Mouse (Mus musculus) neural tube, embryonic 14.5 days (tissue): ENCODE measurements around the gene Axdnd1. TPM values are rescaled to one million over a fixed set of nuclear protein-coding genes. Genes with fewer than 3 reads are reported as not detected.

ENCODE experiments used
- ATAC-seq: fragments of 200-750 bp; cut with Nextera tagmentation; 2 replicates; pipeline ENCODE4 v1.8.0; 2017; ENCODE audit warnings: low read depth, mild to moderate bottlenecking, moderate TSS enrichment, moderate library complexity
- H3K27ac ChIP-seq: fragments of 300-500 bp; sonication (generic); 2 replicates; pipeline ENCODE4 v1.5.1; 2014; ENCODE audit warnings: low read depth, mild to moderate bottlenecking, control low read depth, low read length, moderate library complexity, mixed read lengths
- H3K27me3 ChIP-seq: fragments of 300-500 bp; sonication (generic); 2 replicates; pipeline ENCODE4 v1.6.1; 2014; ENCODE audit warnings: low read length; ENCODE audit not compliant: control insufficient read depth, insufficient read depth
- H3K36me3 ChIP-seq: fragments of 300-500 bp; sonication (generic); 2 replicates; pipeline ENCODE4 v1.6.1; 2014; ENCODE audit warnings: low read length, mixed read lengths; ENCODE audit not compliant: control insufficient read depth, insufficient read depth
- H3K4me1 ChIP-seq: fragments of 300-500 bp; sonication (generic); 2 replicates; pipeline ENCODE4 v1.6.1; 2014; ENCODE audit warnings: low read length; ENCODE audit not compliant: control insufficient read depth, insufficient read depth
- H3K4me2 ChIP-seq: fragments of 300-500 bp; sonication (generic); 2 replicates; pipeline ENCODE4 v1.6.1; 2014; ENCODE audit warnings: mild to moderate bottlenecking, low read depth, low read length, control low read depth
- H3K4me3 ChIP-seq: fragments of 300-500 bp; sonication (generic); 2 replicates; pipeline ENCODE4 v1.5.1; 2014; ENCODE audit warnings: low read depth, low read length, control low read depth, mixed read lengths
- H3K9ac ChIP-seq: fragments of 300-500 bp; sonication (generic); replicated peaks from 2 replicates; pipeline ENCODE4 v1.6.1; 2014; ENCODE audit warnings: low read depth, mild to moderate bottlenecking, control low read depth, low read length, mixed read lengths
- H3K9me3 ChIP-seq: fragments of 300-500 bp; sonication (generic); 2 replicates; pipeline ENCODE4 v1.6.1; 2016; ENCODE audit warnings: low read length; ENCODE audit not compliant: control insufficient read depth
- WGBS: fragments of 180-500 bp; shearing (Covaris S2); extraction: QIAGEN DNeasy Blood & Tissue Kit; methylation state at CpG from one replicate; pipeline ENCODE4 v1.1.7; 2014; 5-methylcytosine and 5-hydroxymethylcytosine counted together
- polyA plus RNA-seq: library from polyadenylated mRNA; unstranded; fragments of >200 nt; fragmentation: Nextera tagmentation; extraction: Ambion mirVana; gene quantifications from 2 replicates; pipeline ENCODE4 v1.2.1, GENCODE M21; 2014

Axdnd1 gene
- polyA plus RNA-seq, 1 experiment from 2014 or later: 0.35 TPM

DNA sequence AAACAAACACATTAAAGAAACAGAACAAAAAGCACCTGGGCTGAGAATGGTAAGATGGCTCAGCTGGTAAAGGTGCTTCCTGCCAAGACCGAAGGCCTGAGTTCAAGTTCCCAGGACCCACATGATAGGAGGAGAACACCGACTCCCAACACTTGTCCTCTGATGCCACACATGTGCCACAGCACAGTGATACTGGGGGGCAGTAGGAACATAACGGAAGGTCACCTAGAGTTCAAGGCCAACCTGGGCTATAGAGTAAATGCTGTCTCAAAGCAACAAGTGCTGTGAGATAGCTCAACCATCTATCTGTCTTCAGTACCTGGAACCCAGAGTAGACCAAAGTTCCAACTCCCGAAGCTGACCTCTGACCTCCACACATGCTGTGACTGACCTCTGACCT is 39.3 kb upstream of the Axdnd1 start:
- H3K4me1 ChIP-seq: no peaks in the 10 kb centered on the region
- no peaks in the 10 kb centered on the region for H3K36me3 ChIP-seq
- H3K9ac ChIP-seq: no peak overlapping the region
- H3K9me3 ChIP-seq: no peaks in the 10 kb centered on the region
- 98% methylated on average over 4 of the region's 4 CpGs for WGBS
- no peak overlapping the region for H3K27ac ChIP-seq
- no peak for ATAC-seq
- H3K4me2 ChIP-seq: no peak overlapping the region
- H3K4me3 ChIP-seq: no peak overlapping the region
- H3K27me3 ChIP-seq: no peaks in the 10 kb centered on the region

DNA sequence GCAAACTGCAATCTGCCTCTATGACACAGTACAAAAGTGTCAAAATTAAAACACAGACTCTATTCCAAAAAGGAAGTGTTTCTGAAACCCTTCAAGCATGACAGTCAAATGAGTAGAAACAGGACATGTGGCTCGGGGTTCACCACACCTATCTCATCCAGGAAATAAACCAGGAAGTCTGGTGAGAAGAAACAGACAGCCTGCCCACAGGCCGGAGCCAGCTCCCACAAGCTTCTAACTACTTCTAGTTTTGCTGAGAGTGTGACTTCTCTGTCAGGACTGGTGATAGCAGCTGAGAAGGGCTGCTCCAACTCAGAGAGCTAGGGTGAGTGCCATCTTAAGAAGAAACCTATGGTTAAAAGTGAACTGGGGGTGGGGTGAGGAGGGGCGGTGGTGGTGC is 38.7 kb upstream of the Axdnd1 start:
- no peak for ATAC-seq
- Histone ChIP-seq H3K9me3 (no peaks in the 10 kb centered on the region), H3K4me1 (no peaks in the 10 kb centered on the region), H3K36me3 (no peaks in the 10 kb centered on the region), H3K27ac (no peak overlapping the region), H3K9ac (no peak overlapping the region), H3K4me2 (no peak overlapping the region), H3K4me3 (no peak overlapping the region), H3K27me3 (no peaks in the 10 kb centered on the region)
- WGBS: 88% methylated on average over 3 of the region's 3 CpGs

DNA sequence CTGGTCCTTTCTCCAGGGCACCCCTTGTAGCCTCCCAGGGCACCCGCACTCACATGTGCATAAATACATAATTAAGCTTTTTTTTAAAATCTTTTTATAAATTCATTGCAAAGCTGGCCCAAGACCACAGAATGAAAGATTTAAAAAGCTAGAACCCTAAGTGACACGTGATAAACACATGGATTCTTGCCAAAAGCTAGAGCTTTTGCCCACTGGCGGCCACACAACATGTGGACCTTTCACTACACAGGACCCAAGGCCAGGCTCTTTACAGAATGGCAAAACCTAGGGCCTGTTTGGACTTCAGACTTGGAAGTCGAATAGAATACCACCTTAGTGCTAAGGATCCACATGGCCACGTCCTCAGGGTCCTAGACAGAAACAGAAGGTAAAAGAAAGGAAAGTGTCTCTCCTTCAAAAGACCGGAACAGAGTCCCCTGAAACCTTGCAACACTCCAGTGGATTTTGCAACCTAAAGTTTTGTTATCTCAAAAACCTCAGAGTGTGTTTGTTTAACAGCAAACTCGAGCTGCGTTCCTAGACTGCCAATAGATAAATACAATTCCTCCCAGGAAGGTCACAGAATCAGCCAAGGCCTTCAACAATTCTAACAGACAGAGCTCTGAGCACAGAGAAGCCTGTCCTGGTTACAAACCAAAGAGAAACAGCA is 37.6 kb upstream of the Axdnd1 start:
- Histone ChIP-seq H3K4me2 (no peak overlapping the region), H3K27ac (no peak overlapping the region), H3K9me3 (no peaks in the 10 kb centered on the region), H3K36me3 (no peaks in the 10 kb centered on the region), H3K4me1 (no peaks in the 10 kb centered on the region), H3K9ac (no peak overlapping the region), H3K4me3 (no peak overlapping the region), H3K27me3 (no peaks in the 10 kb centered on the region)
- 85% methylated on average over 8 of the region's 8 CpGs for WGBS
- no peak for ATAC-seq

DNA sequence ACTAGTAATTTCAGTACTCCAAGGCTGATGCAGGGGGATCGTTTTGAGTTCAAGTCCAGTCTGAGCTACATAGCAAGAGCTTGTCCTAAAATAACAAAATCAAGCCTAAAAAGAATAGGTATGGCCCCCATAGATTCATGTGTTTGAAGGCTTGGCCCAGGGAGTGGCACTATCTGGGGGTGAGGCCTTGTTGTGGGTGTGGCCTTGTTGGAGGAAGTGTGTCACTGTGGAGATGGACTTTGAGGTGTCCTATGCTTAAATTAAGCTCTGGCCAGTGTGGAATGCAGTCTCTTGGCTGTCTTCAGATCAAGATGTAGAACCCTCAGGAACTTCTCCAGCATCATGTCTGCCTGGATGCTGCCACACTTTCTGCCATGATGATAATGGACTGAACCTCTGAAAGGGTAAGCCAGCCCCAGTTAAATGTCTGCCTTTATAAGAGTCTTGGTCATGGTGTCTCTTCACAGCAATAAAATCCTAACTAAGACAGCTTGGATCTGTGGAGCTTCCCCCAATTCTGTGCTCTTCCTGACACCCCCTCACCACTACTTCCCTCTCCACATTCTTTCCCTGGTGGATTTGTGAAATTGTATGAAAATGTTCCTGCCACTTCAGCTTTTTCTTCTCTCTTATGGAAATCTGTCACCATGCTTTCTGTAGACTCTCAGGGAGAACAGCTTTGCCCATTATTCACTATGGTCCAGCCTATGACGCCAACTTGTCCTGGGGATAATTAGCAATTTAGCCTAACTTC is 34.2 kb upstream of the Axdnd1 start:
- H3K4me1 ChIP-seq: no peaks in the 10 kb centered on the region
- WGBS: 92% methylated on average over 2 of the region's 2 CpGs
- no peak overlapping the region for H3K4me3 ChIP-seq
- H3K9ac ChIP-seq: no peak overlapping the region
- ATAC-seq: no peak
- H3K27ac ChIP-seq: no peak overlapping the region
- H3K9me3 ChIP-seq: no peaks in the 10 kb centered on the region
- no peaks in the 10 kb centered on the region for H3K27me3 ChIP-seq
- H3K4me2 ChIP-seq: no peak overlapping the region
- no peaks in the 10 kb centered on the region for H3K36me3 ChIP-seq

DNA sequence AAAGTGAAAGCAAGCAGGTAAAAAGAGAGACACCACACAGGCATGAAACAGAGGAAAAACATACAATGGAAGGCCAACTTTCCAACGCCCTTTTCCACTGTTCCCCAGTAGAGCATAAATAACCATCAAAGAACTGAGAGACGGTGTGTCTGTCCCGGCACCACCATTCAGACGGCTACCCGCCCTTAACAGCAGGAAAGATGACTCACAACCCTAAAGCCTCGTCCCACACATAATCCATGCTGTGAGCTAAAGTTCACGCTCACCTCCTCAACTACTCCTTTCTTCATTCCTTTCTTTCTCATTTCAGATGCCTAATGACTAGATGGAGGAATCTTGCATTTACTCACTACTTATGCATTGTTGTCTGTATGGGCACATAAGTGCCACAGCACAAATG is 33.4 kb upstream of the Axdnd1 start:
- Histone ChIP-seq H3K27me3 (no peaks in the 10 kb centered on the region), H3K4me3 (no peak overlapping the region), H3K36me3 (no peaks in the 10 kb centered on the region), H3K27ac (no peak overlapping the region), H3K9me3 (no peaks in the 10 kb centered on the region), H3K4me2 (no peak overlapping the region), H3K9ac (no peak overlapping the region), H3K4me1 (no peaks in the 10 kb centered on the region)
- WGBS: 45% methylated on average over 7 of the region's 7 CpGs
- no peak for ATAC-seq

DNA sequence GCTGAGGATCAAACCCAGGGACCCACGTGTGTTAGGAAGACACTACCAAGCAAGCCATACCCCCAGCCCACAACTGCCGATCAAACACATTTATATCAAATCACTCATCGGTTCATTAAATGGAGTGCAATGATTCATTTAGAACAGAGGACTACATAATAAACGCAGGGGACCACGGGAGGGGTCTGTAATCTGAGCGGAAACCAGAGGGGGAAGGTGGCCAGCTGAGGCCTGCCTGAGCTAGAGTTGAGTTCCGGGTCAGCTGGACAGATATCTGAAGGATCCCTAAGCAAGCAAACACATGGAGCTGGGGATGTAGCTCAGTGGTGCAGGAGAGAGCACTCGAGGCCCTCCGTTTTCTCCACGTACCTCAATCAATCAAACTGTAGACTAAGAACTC is 32.9 kb upstream of the Axdnd1 start:
- no peak overlapping the region for H3K4me2 ChIP-seq
- ATAC-seq: no peak
- 75% methylated on average over 10 of the region's 10 CpGs for WGBS

DNA sequence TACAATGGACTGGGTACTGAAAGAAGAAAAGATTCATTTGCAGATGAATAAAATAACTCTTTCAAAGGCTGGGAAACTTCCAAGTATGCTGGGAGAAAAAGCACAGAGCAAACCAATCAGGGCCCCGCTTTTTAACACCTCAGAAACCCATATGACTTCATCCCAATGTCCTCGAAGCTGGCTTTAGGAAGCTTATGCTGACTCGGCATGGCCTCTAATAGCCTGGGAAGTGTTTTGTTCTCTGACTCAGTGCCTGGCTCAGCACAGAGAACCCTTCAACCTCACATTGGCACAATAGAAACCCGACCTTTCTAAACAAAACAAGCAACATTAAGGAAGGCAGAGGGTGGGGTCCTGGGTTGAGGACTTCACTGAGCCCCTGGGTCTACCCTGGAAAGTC is 29.5 kb upstream of the Axdnd1 start:
- no peak overlapping the region for H3K4me2 ChIP-seq
- H3K4me1 ChIP-seq: no peaks in the 10 kb centered on the region
- H3K27ac ChIP-seq: no peak overlapping the region
- H3K9me3 ChIP-seq: no peaks in the 10 kb centered on the region
- no peak overlapping the region for H3K9ac ChIP-seq
- H3K4me3 ChIP-seq: no peak overlapping the region
- WGBS: 39% methylated on average over 4 of the region's 4 CpGs
- H3K36me3 ChIP-seq: no peaks in the 10 kb centered on the region
- no peak for ATAC-seq
- H3K27me3 ChIP-seq: no peaks in the 10 kb centered on the region

More for the DNA sequence above, 32.9 kb upstream of the Axdnd1 start:
- H3K9me3 ChIP-seq: no peaks in the 10 kb centered on the region
- no peaks in the 10 kb centered on the region for H3K27me3 ChIP-seq
- H3K9ac ChIP-seq: no peak overlapping the region
- H3K4me3 ChIP-seq: no peak overlapping the region
- H3K36me3 ChIP-seq: no peaks in the 10 kb centered on the region
- H3K27ac ChIP-seq: no peak overlapping the region
- no peaks in the 10 kb centered on the region for H3K4me1 ChIP-seq

DNA sequence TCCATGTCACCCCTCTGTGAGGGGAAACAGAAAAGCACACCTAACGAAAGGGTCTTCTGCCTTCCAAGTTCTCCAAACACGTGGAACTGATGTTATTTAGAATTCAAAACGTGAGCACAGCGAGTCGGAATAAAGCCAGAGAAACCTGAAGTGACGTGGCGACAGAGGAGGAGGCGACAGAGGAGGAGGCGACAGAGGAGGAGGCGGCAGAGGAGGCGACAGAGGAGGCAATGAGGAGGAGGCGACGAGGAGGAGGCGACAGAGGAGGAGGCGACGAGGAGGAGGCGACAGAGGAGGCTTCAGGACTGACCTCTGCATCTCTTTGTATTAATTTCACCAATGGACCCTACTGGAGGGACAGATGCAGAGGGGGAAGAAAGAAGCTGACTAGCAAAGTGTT is 28.7 kb upstream of the Axdnd1 start:
- WGBS: 84% methylated on average over 17 of the region's 17 CpGs
- no peaks in the 10 kb centered on the region for H3K27me3 ChIP-seq
- H3K36me3 ChIP-seq: no peaks in the 10 kb centered on the region
- H3K4me1 ChIP-seq: no peaks in the 10 kb centered on the region
- H3K4me3 ChIP-seq: no peak overlapping the region
- no peak for ATAC-seq
- H3K9ac ChIP-seq: no peak overlapping the region
- no peak overlapping the region for H3K27ac ChIP-seq
- H3K9me3 ChIP-seq: no peaks in the 10 kb centered on the region
- H3K4me2 ChIP-seq: no peak overlapping the region

DNA sequence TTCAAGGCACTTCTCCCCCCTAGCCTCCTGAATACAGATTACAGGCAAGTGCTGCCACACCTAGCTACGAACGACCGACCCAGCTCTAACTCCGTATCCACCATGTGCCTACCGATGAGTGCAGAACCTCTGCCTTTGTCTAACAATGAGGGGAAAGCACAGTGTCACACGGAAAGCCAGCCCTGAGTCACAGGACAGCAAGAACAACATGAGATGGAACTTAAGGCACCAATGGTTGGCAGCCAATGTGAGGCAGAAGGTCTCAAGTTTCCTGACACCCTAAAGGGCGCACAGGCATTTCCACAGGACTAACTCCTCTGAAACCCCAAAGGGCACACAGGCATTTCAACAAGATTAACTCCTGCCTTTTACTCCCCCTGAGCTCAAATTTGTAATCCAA is 28.1 kb upstream of the Axdnd1 start:
- H3K9ac ChIP-seq: no peak overlapping the region

More for the DNA sequence above, 28.1 kb upstream of the Axdnd1 start:
- Histone ChIP-seq H3K27me3 (no peaks in the 10 kb centered on the region), H3K36me3 (no peaks in the 10 kb centered on the region), H3K4me3 (no peak overlapping the region), H3K4me1 (no peaks in the 10 kb centered on the region), H3K4me2 (no peak overlapping the region), H3K27ac (no peak overlapping the region), H3K9me3 (no peaks in the 10 kb centered on the region)
- ATAC-seq: no peak
- 85% methylated on average over 7 of the region's 7 CpGs for WGBS
